Mouse (Mus musculus) stomach, postnatal 0 days (tissue): ENCODE data around the gene Tff1. TPM values are rescaled to one million over a fixed set of nuclear protein-coding genes. Genes with fewer than 3 reads are reported as not detected.

Experiments
- ATAC-seq: fragments of 200-750 bp; cut with Nextera tagmentation; 2 replicates; pipeline ENCODE4 v1.8.0; 2017; ENCODE audit not compliant: low FRiP score, low TSS enrichment
- DNase-seq: peaks from one replicate; pipeline ENCODE4 v3.0.0-alpha.2; 2016; ENCODE audit warnings: low spot score
- H3K27ac ChIP-seq: fragments of 300-500 bp; sonication (generic); replicated peaks from 2 replicates; pipeline ENCODE4 v1.5.1; 2014; ENCODE audit warnings: mild to moderate bottlenecking, control low read depth
- H3K27me3 ChIP-seq: fragments of 300-500 bp; sonication (generic); 2 replicates; pipeline ENCODE4 v1.6.1; 2014; ENCODE audit warnings: low read length; ENCODE audit not compliant: control insufficient read depth, insufficient read depth
- H3K36me3 ChIP-seq: fragments of 300-500 bp; sonication (generic); 2 replicates; pipeline ENCODE4 v1.6.1; 2014; ENCODE audit warnings: low read length, mixed read lengths; ENCODE audit not compliant: control insufficient read depth, insufficient read depth
- H3K4me1 ChIP-seq: fragments of 300-500 bp; sonication (generic); replicated peaks from 2 replicates; pipeline ENCODE4 v1.6.1; 2014; ENCODE audit warnings: antibody characterized with exemption; ENCODE audit not compliant: control insufficient read depth, insufficient read depth
- H3K4me2 ChIP-seq: fragments of 300-500 bp; sonication (generic); replicated peaks from 2 replicates; pipeline ENCODE4 v1.6.1; 2014; ENCODE audit warnings: low read depth, mild to moderate bottlenecking, control low read depth, moderate library complexity
- H3K4me3 ChIP-seq: fragments of 300-500 bp; sonication (generic); 2 replicates; pipeline ENCODE4 v1.5.1; 2014; ENCODE audit warnings: low read depth, low read length, control low read depth
- H3K9ac ChIP-seq: fragments of 300-500 bp; sonication (generic); 2 replicates; pipeline ENCODE4 v1.6.1; 2014; ENCODE audit warnings: mild to moderate bottlenecking, low read length, control low read depth, mixed read lengths
- H3K9me3 ChIP-seq: fragments of 300-500 bp; sonication (generic); 2 replicates; pipeline ENCODE4 v1.6.1; 2016; ENCODE audit warnings: low read length; ENCODE audit not compliant: control insufficient read depth
- CTCF ChIP-seq: IDR thresholded peaks from 2 replicates; pipeline ENCODE4 v1.5.1; 2016; ENCODE audit warnings: antibody characterized with exemption, low read depth, mild to moderate bottlenecking, moderate library complexity
- EP300 ChIP-seq: optimal IDR thresholded peaks from 2 replicates; pipeline ENCODE3; 2016; ENCODE audit warnings: antibody characterized with exemption
- WGBS: fragments of 180-500 bp; shearing (Covaris S2); extraction: QIAGEN DNeasy Blood & Tissue Kit; methylation state at CpG from one replicate; pipeline ENCODE4 v1.1.7; 2014; 5-methylcytosine and 5-hydroxymethylcytosine counted together
- polyA plus RNA-seq: library from polyadenylated mRNA; unstranded; fragments of >200 nt; fragmentation: Nextera tagmentation; extraction: Ambion mirVana; gene quantifications from 2 replicates; pipeline ENCODE4 v1.2.1, GENCODE M21; 2015

Gene Tff1
- polyA plus RNA-seq, 1 experiment from 2014 or later: 9,478 TPM

GRCm38 (mm10) chr17:31128708-31129318 lies 36.3 kb downstream of the Tff1 start:
- WGBS: 78% methylated on average over 9 of the region's 9 CpGs
- no peaks in the 10 kb centered on the region for H3K27me3 ChIP-seq
- ATAC-seq: no peak
- no peak for TF ChIP-seq CTCF
- no peak for TF ChIP-seq EP300
- no peaks in the 10 kb centered on the region for H3K9me3 ChIP-seq
- H3K27ac ChIP-seq: no peak overlapping the region
- no peaks in the 10 kb centered on the region for H3K4me1 ChIP-seq
- H3K9ac ChIP-seq: no peak overlapping the region
- H3K36me3 ChIP-seq: no peaks in the 10 kb centered on the region
- no peak overlapping the region for H3K4me2 ChIP-seq
- H3K4me3 ChIP-seq: no peak overlapping the region
- no peak for DNase-seq

- no peaks in the 10 kb centered on the region for H3K27me3 ChIP-seq
- H3K4me2 ChIP-seq: no peak overlapping the region
- no peaks in the 10 kb centered on the region for H3K4me1 ChIP-seq
- 40% methylated on average over 9 of the region's 9 CpGs for WGBS
- DNase-seq: no peak
- no peak overlapping the region for H3K9ac ChIP-seq
- H3K36me3 ChIP-seq: no peaks in the 10 kb centered on the region
- TF ChIP-seq EP300 (no peak), CTCF (no peak)
- peak; percentile 9; the same call in 1 of the 2 replicates for ATAC-seq
- H3K9me3 ChIP-seq: no peaks in the 10 kb centered on the region
- no peak overlapping the region for H3K27ac ChIP-seq
- H3K4me3 ChIP-seq: no peak overlapping the region
Measured at GRCm38 (mm10) chr17:31125548-31126266, 39.4 kb downstream of the Tff1 start.

- TF ChIP-seq CTCF (peak; percentile 89), EP300 (no peak)
- H3K4me2 ChIP-seq: no peak overlapping the region
- WGBS: 7% methylated on average over 8 of the region's 8 CpGs
- H3K9me3 ChIP-seq: no peaks in the 10 kb centered on the region
- ATAC-seq (no peak), DNase-seq (peak; percentile 70)
- no peaks in the 10 kb centered on the region for H3K4me1 ChIP-seq
- H3K36me3 ChIP-seq: no peaks in the 10 kb centered on the region
- H3K4me3 ChIP-seq: no peak overlapping the region
- H3K27me3 ChIP-seq: no peaks in the 10 kb centered on the region
- no peak overlapping the region for H3K27ac ChIP-seq
- H3K9ac ChIP-seq: no peak overlapping the region
Measured at GRCm38 (mm10) chr17:31121975-31122374, 43.1 kb downstream of the Tff1 start.

- TF ChIP-seq EP300 (no peak), CTCF (peak; percentile 97)
- Histone ChIP-seq H3K27ac (no peak overlapping the region), H3K36me3 (no peaks in the 10 kb centered on the region), H3K4me1 (no peaks in the 10 kb centered on the region), H3K27me3 (no peaks in the 10 kb centered on the region), H3K9ac (no peak overlapping the region), H3K4me3 (no peak overlapping the region), H3K4me2 (no peak overlapping the region), H3K9me3 (no peaks in the 10 kb centered on the region)
- peak; percentile 81 for DNase-seq
- WGBS: 7% methylated on average over 7 of the region's 7 CpGs
- ATAC-seq: peak; percentile 50; the same call in 1 of the 2 replicates
Measured at GRCm38 (mm10) chr17:31119429-31119828, 45.6 kb downstream of the Tff1 start.

GRCm38 (mm10) chr17:31117946-31118345 lies 47.1 kb downstream of the Tff1 start:
- ATAC-seq (no peak), DNase-seq (no peak)
- H3K4me2 ChIP-seq: no peak overlapping the region
- H3K9me3 ChIP-seq: no peaks in the 10 kb centered on the region
- H3K9ac ChIP-seq: no peak overlapping the region
- H3K4me3 ChIP-seq: no peak overlapping the region
- WGBS: 80% methylated on average over 5 of the region's 5 CpGs
- no peaks in the 10 kb centered on the region for H3K36me3 ChIP-seq
- TF ChIP-seq EP300: no peak
- TF ChIP-seq CTCF: no peak
- H3K4me1 ChIP-seq: no peaks in the 10 kb centered on the region
- H3K27ac ChIP-seq: no peak overlapping the region
- no peaks in the 10 kb centered on the region for H3K27me3 ChIP-seq

GRCm38 (mm10) chr17:31116063-31116462 lies 49.0 kb downstream of the Tff1 start:
- Histone ChIP-seq H3K27me3 (no peaks in the 10 kb centered on the region), H3K27ac (no peak overlapping the region), H3K9ac (no peak overlapping the region), H3K4me1 (no peaks in the 10 kb centered on the region), H3K4me3 (no peak overlapping the region), H3K4me2 (no peak overlapping the region), H3K36me3 (no peaks in the 10 kb centered on the region), H3K9me3 (no peaks in the 10 kb centered on the region)
- ATAC-seq: no peak
- no peak for DNase-seq
- WGBS: 46% methylated on average over 6 of the region's 6 CpGs
- TF ChIP-seq EP300 (no peak), CTCF (no peak)
